Mouse (Mus musculus): ENCODE data around the gene Cpeb2. TPM values are rescaled to one million over a fixed set of nuclear protein-coding genes. Genes with fewer than 3 reads are reported as not detected.

Gene Cpeb2
- polyA plus RNA-seq, 1 experiment = 1.5 TPM

GRCm38 (mm10) chr5:43298975-43299374 lies 66.0 kb downstream of the Cpeb2 start:
- Histone ChIP-seq H3K79me2 (ENCODE audit: control insufficient read depth, insufficient read depth) (no peaks in the 10 kb centered on the region), H3K27me3 (ENCODE audit: control insufficient read depth, insufficient read depth, insufficient read length) (no peaks in the 10 kb centered on the region), H3K36me3 (ENCODE audit: control insufficient read depth, insufficient read depth) (no peaks in the 10 kb centered on the region), H3ac (ENCODE audit: control insufficient read depth, insufficient read length, low read depth) (no peak overlapping the region), H3K4me3 (ENCODE audit: insufficient read depth, poor library complexity, severe bottlenecking) (no peak overlapping the region), H3K79me3 (ENCODE audit: low read depth) (no peaks in the 10 kb centered on the region)
- no peak for TF ChIP-seq MAX (IDR thresholded peaks at IDR 0.05)

- Histone ChIP-seq H3K79me3 (ENCODE audit: low read depth) (no peaks in the 10 kb centered on the region), H3K79me2 (ENCODE audit: control insufficient read depth, insufficient read depth) (no peaks in the 10 kb centered on the region), H3K4me3 (ENCODE audit: insufficient read depth, poor library complexity, severe bottlenecking) (no peak overlapping the region)
These were observed 67.1 kb downstream of the Cpeb2 start for GRCm38 (mm10) chr5:43300076-43300475.

GRCm38 (mm10) chr5:43300979-43301378 lies 68.0 kb downstream of the Cpeb2 start:
- no peaks in the 10 kb centered on the region for H3K27me3 ChIP-seq (ENCODE audit: control insufficient read depth, insufficient read depth, insufficient read length)
- H3K36me3 ChIP-seq (ENCODE audit: control insufficient read depth, insufficient read depth) = no peaks in the 10 kb centered on the region
- TF ChIP-seq USF1 (IDR thresholded peaks at IDR 0.05; ENCODE audit: low read depth) (no peak), MAX (IDR thresholded peaks at IDR 0.05) (no peak), FOSL1 (IDR thresholded peaks at IDR 0.05; ENCODE audit: insufficient read depth, low read length, poor library complexity, severe bottlenecking) (no peak), CTCF (IDR thresholded peaks at IDR 0.05; ENCODE audit: control insufficient read depth, insufficient read depth, insufficient read length) (no peak), MYOG (IDR thresholded peaks at IDR 0.05; ENCODE audit: control insufficient read depth, extremely low read depth, insufficient read length) (no peak), MYOD1 (IDR thresholded peaks at IDR 0.05; ENCODE audit: control insufficient read depth, insufficient read length, low read depth) (no peak), CEBPB (IDR thresholded peaks at IDR 0.05; ENCODE audit: low read depth) (no peak)
- H3K79me3 ChIP-seq (ENCODE audit: low read depth) = no peaks in the 10 kb centered on the region
- no peak overlapping the region for H3ac ChIP-seq (ENCODE audit: control insufficient read depth, insufficient read length, low read depth)
- H3K79me2 ChIP-seq (ENCODE audit: control insufficient read depth, insufficient read depth) = no peaks in the 10 kb centered on the region
- no peak overlapping the region for H3K4me3 ChIP-seq (ENCODE audit: insufficient read depth, poor library complexity, severe bottlenecking)

More at GRCm38 (mm10) chr5:43300076-43300475, 67.1 kb downstream of the Cpeb2 start:
- Histone ChIP-seq H3K27me3 (ENCODE audit: control insufficient read depth, insufficient read depth, insufficient read length) (no peaks in the 10 kb centered on the region), H3ac (ENCODE audit: control insufficient read depth, insufficient read length, low read depth) (no peak overlapping the region), H3K36me3 (ENCODE audit: control insufficient read depth, insufficient read depth) (no peaks in the 10 kb centered on the region)
- no peak for TF ChIP-seq MYOD1 (IDR thresholded peaks at IDR 0.05; ENCODE audit: control insufficient read depth, insufficient read length, low read depth)

- TF ChIP-seq MYOD1 (IDR thresholded peaks at IDR 0.05; ENCODE audit: control insufficient read depth, insufficient read length, low read depth) = no peak
- no peak for TF ChIP-seq CTCF (IDR thresholded peaks at IDR 0.05; ENCODE audit: control insufficient read depth, insufficient read depth, insufficient read length)
- TF ChIP-seq CEBPB (IDR thresholded peaks at IDR 0.05; ENCODE audit: low read depth) = no peak
- no peak for TF ChIP-seq MAX (IDR thresholded peaks at IDR 0.05)
- TF ChIP-seq FOSL1 (IDR thresholded peaks at IDR 0.05; ENCODE audit: insufficient read depth, low read length, poor library complexity, severe bottlenecking) = no peak
- no peak for TF ChIP-seq USF1 (IDR thresholded peaks at IDR 0.05; ENCODE audit: low read depth)
- TF ChIP-seq MYOG (IDR thresholded peaks at IDR 0.05; ENCODE audit: control insufficient read depth, extremely low read depth, insufficient read length) = no peak
- no peak overlapping the region for H3ac ChIP-seq (ENCODE audit: control insufficient read depth, insufficient read length, low read depth)
- H3K36me3 ChIP-seq (ENCODE audit: control insufficient read depth, insufficient read depth) = no peaks in the 10 kb centered on the region
- no peaks in the 10 kb centered on the region for H3K79me3 ChIP-seq (ENCODE audit: low read depth)
- no peaks in the 10 kb centered on the region for H3K27me3 ChIP-seq (ENCODE audit: control insufficient read depth, insufficient read depth, insufficient read length)
- H3K79me2 ChIP-seq (ENCODE audit: control insufficient read depth, insufficient read depth) = no peaks in the 10 kb centered on the region
- no peak overlapping the region for H3K4me3 ChIP-seq (ENCODE audit: insufficient read depth, poor library complexity, severe bottlenecking)
These were observed 70.5 kb downstream of the Cpeb2 start for GRCm38 (mm10) chr5:43303504-43303903.

GRCm38 (mm10) chr5:43305449-43305848 lies 72.5 kb downstream of the Cpeb2 start:
- Histone ChIP-seq H3K27me3 (ENCODE audit: control insufficient read depth, insufficient read depth, insufficient read length) (no peaks in the 10 kb centered on the region), H3ac (ENCODE audit: control insufficient read depth, insufficient read length, low read depth) (no peak overlapping the region), H3K79me2 (ENCODE audit: control insufficient read depth, insufficient read depth) (no peaks in the 10 kb centered on the region), H3K36me3 (ENCODE audit: control insufficient read depth, insufficient read depth) (no peaks in the 10 kb centered on the region), H3K4me3 (ENCODE audit: insufficient read depth, poor library complexity, severe bottlenecking) (no peak overlapping the region), H3K79me3 (ENCODE audit: low read depth) (no peaks in the 10 kb centered on the region)
- TF ChIP-seq MYOG (IDR thresholded peaks at IDR 0.05; ENCODE audit: control insufficient read depth, extremely low read depth, insufficient read length) (no peak), CTCF (IDR thresholded peaks at IDR 0.05; ENCODE audit: control insufficient read depth, insufficient read depth, insufficient read length) (no peak), CEBPB (IDR thresholded peaks at IDR 0.05; ENCODE audit: low read depth) (no peak), MAX (IDR thresholded peaks at IDR 0.05) (no peak), MYOD1 (IDR thresholded peaks at IDR 0.05; ENCODE audit: control insufficient read depth, insufficient read length, low read depth) (no peak), FOSL1 (IDR thresholded peaks at IDR 0.05; ENCODE audit: insufficient read depth, low read length, poor library complexity, severe bottlenecking) (no peak), USF1 (IDR thresholded peaks at IDR 0.05; ENCODE audit: low read depth) (no peak)

GRCm38 (mm10) chr5:43309961-43310360 lies 77.0 kb downstream of the Cpeb2 start:
- Histone ChIP-seq H3K79me2 (ENCODE audit: control insufficient read depth, insufficient read depth) (no peaks in the 10 kb centered on the region), H3K79me3 (ENCODE audit: low read depth) (no peaks in the 10 kb centered on the region), H3K27me3 (ENCODE audit: control insufficient read depth, insufficient read depth, insufficient read length) (no peaks in the 10 kb centered on the region), H3K4me3 (ENCODE audit: insufficient read depth, poor library complexity, severe bottlenecking) (no peak overlapping the region), H3ac (ENCODE audit: control insufficient read depth, insufficient read length, low read depth) (no peak overlapping the region), H3K36me3 (ENCODE audit: control insufficient read depth, insufficient read depth) (no peaks in the 10 kb centered on the region)
- no peak for TF ChIP-seq FOSL1 (IDR thresholded peaks at IDR 0.05; ENCODE audit: insufficient read depth, low read length, poor library complexity, severe bottlenecking)
- TF ChIP-seq MYOG (IDR thresholded peaks at IDR 0.05; ENCODE audit: control insufficient read depth, extremely low read depth, insufficient read length) = no peak
- TF ChIP-seq CEBPB (IDR thresholded peaks at IDR 0.05; ENCODE audit: low read depth) = no peak
- TF ChIP-seq MYOD1 (IDR thresholded peaks at IDR 0.05; ENCODE audit: control insufficient read depth, insufficient read length, low read depth) = no peak
- no peak for TF ChIP-seq USF1 (IDR thresholded peaks at IDR 0.05; ENCODE audit: low read depth)
- TF ChIP-seq CTCF (IDR thresholded peaks at IDR 0.05; ENCODE audit: control insufficient read depth, insufficient read depth, insufficient read length) = no peak
- TF ChIP-seq MAX (IDR thresholded peaks at IDR 0.05) = no peak

Data from C2C12 (cell line).